Mouse (Mus musculus): ENCODE results near the gene Gprin3.

DNA sequence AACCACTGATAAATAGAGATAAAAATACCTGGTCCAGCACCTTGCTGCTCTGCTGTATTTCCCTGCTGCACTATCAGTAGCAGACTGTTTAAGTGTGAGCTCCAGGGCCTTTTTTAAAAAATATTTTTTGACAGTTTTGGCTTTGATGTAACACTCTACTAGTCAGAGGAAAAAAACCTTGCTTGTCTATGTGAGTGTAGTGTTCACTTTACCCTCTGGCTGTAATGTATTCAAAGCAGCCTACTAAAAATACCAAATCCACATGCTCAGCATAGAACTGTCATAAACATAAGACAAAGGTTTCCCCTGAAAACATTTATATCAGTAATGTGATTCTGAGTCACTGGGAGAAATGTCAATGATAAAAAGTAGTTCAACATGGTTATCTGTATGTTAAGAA lies 111.0 kb downstream of the Gprin3 start:
- TF ChIP-seq GATA1 (IDR thresholded peaks at IDR 0.05; ENCODE audit: borderline replicate concordance, low read length), result no peak
- TF ChIP-seq FLI1 (IDR thresholded peaks at IDR 0.05; ENCODE audit: low read length), result no peak

All from megakaryocyte, embryonic 14.5 days (primary cell).